16 mouse cellular contexts compared by ENCODE assay signal in genomic region chr14:22357991-22358503, GRCm38 (mm10).
DNase-seq lines count a peak whose midpoint lies in the region; ATAC-seq lines count a peak whose summit lies in the region.
"Had no signal": no experiment of that assay in that cellular context is flagged by ENCODE, and none has a peak within 500 bp of the region (broad histone marks: within the 10 kb centered on the region; RNA-seq: fewer than 3 reads in every experiment).

No protein-coding gene starts in this region.

- H3K9me3 ChIP-seq in lung, embryonic 16.5 days (ENCODE audit: control insufficient read depth, low read length): no peaks in the 10 kb centered on the region
- H3K9me3 ChIP-seq in embryonic facial prominence, embryonic 11.5 days (replicated peaks; ENCODE audit: control insufficient read depth, low read length): no peaks in the 10 kb centered on the region
- no peaks in the 10 kb centered on the region for H3K9me3 ChIP-seq in hindbrain, embryonic 16.5 days (ENCODE audit: control insufficient read depth, low read length)
- no peaks in the 10 kb centered on the region for H3K9me3 ChIP-seq in midbrain, embryonic 16.5 days (replicated peaks; ENCODE audit: control insufficient read depth, low read length, poor library complexity, severe bottlenecking)
- H3K9me3 ChIP-seq: embryonic facial prominence, embryonic 15.5 days; heart, embryonic 10.5 days had no signal

- peak; percentile 85 for ATAC-seq in lung, embryonic 16.5 days (ENCODE audit: low read depth)
- ATAC-seq in embryonic facial prominence, embryonic 11.5 days (replicated peaks; ENCODE audit: insufficient number of reproducible peaks, low FRiP score, low TSS enrichment, low read depth): peak; percentile 62; the same call in 1 of the 2 replicates
- ATAC-seq in hindbrain, embryonic 16.5 days: peak; percentile 50; the same call in 1 of the 2 replicates
- ATAC-seq in midbrain, embryonic 16.5 days: peak; percentile 42; the same call in 1 of the 2 replicates
- ATAC-seq: CD4-positive, CD25-positive, alpha-beta regulatory T cell, adult 4 months; Patski had no signal

- H3K9ac ChIP-seq in lung, embryonic 16.5 days (ENCODE audit: low read length): no peak overlapping the region
- H3K9ac ChIP-seq in embryonic facial prominence, embryonic 11.5 days (replicated peaks; ENCODE audit: low read length): no peak overlapping the region
- no peak overlapping the region for H3K9ac ChIP-seq in hindbrain, embryonic 16.5 days (ENCODE audit: low read depth, low read length)
- H3K9ac ChIP-seq in midbrain, embryonic 16.5 days (ENCODE audit: low read depth, low read length): no peak overlapping the region
- H3K9ac ChIP-seq: embryonic facial prominence, embryonic 15.5 days; liver, embryonic 14.5 days had no signal

- H3K27me3 ChIP-seq in lung, embryonic 16.5 days (ENCODE audit: control insufficient read depth, insufficient read depth, low read depth, low read length): no peaks in the 10 kb centered on the region
- H3K27me3 ChIP-seq in embryonic facial prominence, embryonic 11.5 days (ENCODE audit: control insufficient read depth, insufficient read depth, low read length): no peaks in the 10 kb centered on the region
- no peaks in the 10 kb centered on the region for H3K27me3 ChIP-seq in hindbrain, embryonic 16.5 days (replicated peaks; ENCODE audit: control insufficient read depth, insufficient read depth, low read length)
- no peaks in the 10 kb centered on the region; the same call in 1 of the 2 replicates for H3K27me3 ChIP-seq in midbrain, embryonic 16.5 days (ENCODE audit: control insufficient read depth, insufficient read depth, low read depth, low read length)
- H3K27me3 ChIP-seq: embryonic facial prominence, embryonic 15.5 days; Patski had no signal

- H3K4me1 ChIP-seq in lung, embryonic 16.5 days (replicated peaks; ENCODE audit: control insufficient read depth, insufficient read depth, low read length): peaks cover 3% of the 10 kb centered on the region; the same call in 1 of the 2 replicates
- H3K4me1 ChIP-seq in embryonic facial prominence, embryonic 11.5 days (ENCODE audit: control insufficient read depth, insufficient read depth, low read length): no peaks in the 10 kb centered on the region; the same call in 1 of the 2 replicates
- H3K4me1 ChIP-seq in hindbrain, embryonic 16.5 days (ENCODE audit: control insufficient read depth, insufficient read depth, low read depth, low read length): peaks cover 2% of the 10 kb centered on the region
- H3K4me1 ChIP-seq in midbrain, embryonic 16.5 days (ENCODE audit: control insufficient read depth, insufficient read depth, low read length): peaks cover 14% of the 10 kb centered on the region
- H3K4me1 ChIP-seq: heart, embryonic 10.5 days had no signal

- no peak for DNase-seq in lung, adult 18-20 months
- peak; percentile 44 for DNase-seq in embryonic facial prominence, embryonic 11.5 days (ENCODE audit: low spot score)
- no peak for DNase-seq in urinary bladder, postnatal 10 days (ENCODE audit: low spot score)
- no peak for DNase-seq in kidney, adult 11 months
- no peak for DNase-seq in gastrocnemius, postnatal 25 days
- DNase-seq: adrenal gland, postnatal 14 days; cerebellum, adult 11 months; kidney, postnatal 4 days had no signal

- H3K27ac ChIP-seq in lung, embryonic 16.5 days (ENCODE audit: low read length): no peak overlapping the region
- no peak overlapping the region for H3K27ac ChIP-seq in embryonic facial prominence, embryonic 11.5 days (replicated peaks; ENCODE audit: low read depth, low read length)
- H3K27ac ChIP-seq in hindbrain, embryonic 16.5 days (ENCODE audit: low read depth, low read length): no peak overlapping the region
- no peak overlapping the region for H3K27ac ChIP-seq in midbrain, embryonic 16.5 days (ENCODE audit: low read length)
- H3K27ac ChIP-seq: embryonic facial prominence, embryonic 15.5 days; heart, embryonic 10.5 days; liver, embryonic 14.5 days had no signal

- WGBS in lung, embryonic 16.5 days: 29% methylated on average over 9 of the region's 9 CpGs
- WGBS in embryonic facial prominence, embryonic 11.5 days: 35% methylated on average over 9 of the region's 9 CpGs
- WGBS in hindbrain, embryonic 16.5 days: 24% methylated on average over 9 of the region's 9 CpGs
- WGBS in midbrain, embryonic 16.5 days: 10% methylated on average over 9 of the region's 9 CpGs

- no peak overlapping the region for H3K4me2 ChIP-seq in lung, embryonic 16.5 days (ENCODE audit: low read depth, low read length)
- no peak overlapping the region for H3K4me2 ChIP-seq in embryonic facial prominence, embryonic 11.5 days (ENCODE audit: low read depth, low read length)
- H3K4me2 ChIP-seq in hindbrain, embryonic 16.5 days (ENCODE audit: low read length): no peak overlapping the region
- no peak overlapping the region for H3K4me2 ChIP-seq in midbrain, embryonic 16.5 days (ENCODE audit: low read length)
- H3K4me2 ChIP-seq: embryonic facial prominence, embryonic 15.5 days had no signal

- no peak overlapping the region for H3K4me3 ChIP-seq in lung, embryonic 16.5 days (ENCODE audit: low read length)
- no peak overlapping the region for H3K4me3 ChIP-seq in embryonic facial prominence, embryonic 11.5 days (ENCODE audit: low read depth, low read length)
- H3K4me3 ChIP-seq in hindbrain, embryonic 16.5 days (ENCODE audit: low read length): no peak overlapping the region
- no peak overlapping the region for H3K4me3 ChIP-seq in midbrain, embryonic 16.5 days (ENCODE audit: low read depth, low read length)
- H3K4me3 ChIP-seq: embryonic facial prominence, embryonic 15.5 days; heart, embryonic 10.5 days had no signal

- H3K36me3 ChIP-seq in lung, embryonic 16.5 days (ENCODE audit: control insufficient read depth, insufficient read depth, low read length): no peaks in the 10 kb centered on the region
- H3K36me3 ChIP-seq in embryonic facial prominence, embryonic 11.5 days (replicated peaks; ENCODE audit: control insufficient read depth, insufficient read depth, low read depth, low read length): no peaks in the 10 kb centered on the region; the same call in 1 of the 2 replicates
- no peaks in the 10 kb centered on the region for H3K36me3 ChIP-seq in hindbrain, embryonic 16.5 days (ENCODE audit: control insufficient read depth, insufficient read depth, low read length)
- no peaks in the 10 kb centered on the region for H3K36me3 ChIP-seq in midbrain, embryonic 16.5 days (ENCODE audit: control insufficient read depth, insufficient read depth, low read length)
- H3K36me3 ChIP-seq: embryonic facial prominence, embryonic 15.5 days; heart, embryonic 10.5 days had no signal
